Mouse (Mus musculus) myocyte (in vitro differentiated cells): ENCODE data around the gene Zfp646. TPM values are rescaled to one million over a fixed set of nuclear protein-coding genes. Genes with fewer than 3 reads are reported as not detected.

ENCODE experiments used
- H3K27me3 ChIP-seq: one replicate; pipeline ENCODE4 v1.6.1; 2011; ENCODE audit not compliant: control insufficient read depth, insufficient read depth, insufficient read length
- H3K36me3 ChIP-seq: one replicate; pipeline ENCODE4 v1.6.1; 2011; ENCODE audit not compliant: control insufficient read depth, insufficient read depth
- H3K4me2 ChIP-seq: one replicate; pipeline ENCODE4 v1.6.1; 2011; ENCODE audit warnings: low read depth, control low read depth
- H3K4me3 ChIP-seq: one replicate; pipeline ENCODE4 v1.5.1; 2011; ENCODE audit warnings: mild to moderate bottlenecking, control low read depth, moderate library complexity
- H3K79me2 ChIP-seq: one replicate; pipeline ENCODE4 v1.6.1; 2011; ENCODE audit not compliant: control insufficient read depth, insufficient read depth
- H3ac ChIP-seq: one replicate; pipeline ENCODE4 v1.6.1; 2011; ENCODE audit not compliant: control insufficient read depth, insufficient read length
- CEBPB ChIP-seq: IDR thresholded peaks from 2 replicates; pipeline ENCODE4 v1.6.1; 2011; ENCODE audit warnings: mild to moderate bottlenecking, moderate library complexity; ENCODE audit not compliant: poor library complexity, insufficient read depth, severe bottlenecking
- E2F4 ChIP-seq: IDR thresholded peaks from one replicate; pipeline ENCODE4 v1.6.1; 2011; ENCODE audit warnings: mild to moderate bottlenecking, control low read depth, moderate library complexity; ENCODE audit not compliant: insufficient read depth
- MAX ChIP-seq: IDR thresholded peaks from one replicate; pipeline ENCODE4 v1.6.1; 2011; ENCODE audit warnings: low read depth, mild to moderate bottlenecking, control low read depth
- MYOD1 ChIP-seq, 3 experiments: IDR thresholded peaks; one replicate each; pipeline ENCODE4 v1.6.1; 2011; ENCODE audit warnings: control low read depth in 2 of 3, low read depth in 2 of 3, mild to moderate bottlenecking in 2 of 3, moderate library complexity in 1 of 3; ENCODE audit not compliant: insufficient read length in 2 of 3, control insufficient read depth in 1 of 3
- MYOG ChIP-seq, 3 experiments: IDR thresholded peaks; one replicate each; pipeline ENCODE4 v1.6.1; 2011; ENCODE audit warnings: control low read depth in 2 of 3, low read depth in 2 of 3, mild to moderate bottlenecking in 2 of 3; ENCODE audit not compliant: insufficient read length in 2 of 3, control insufficient read depth in 1 of 3, insufficient read depth in 1 of 3
- POLR2A ChIP-seq: IDR thresholded peaks from one replicate; pipeline ENCODE4 v1.6.1; 2011; ENCODE audit warnings: low read depth, mild to moderate bottlenecking, control low read depth, moderate library complexity; ENCODE audit not compliant: insufficient read length
- POLR2AphosphoS2 ChIP-seq: IDR thresholded peaks from one replicate; pipeline ENCODE4 v1.6.1; 2011; ENCODE audit warnings: low read depth, control low read depth; ENCODE audit not compliant: insufficient read length
- REST ChIP-seq: IDR thresholded peaks from one replicate; pipeline ENCODE4 v1.6.1; 2011; ENCODE audit warnings: mild to moderate bottlenecking, control low read depth, moderate library complexity; ENCODE audit not compliant: insufficient read depth, insufficient read length
- SRF ChIP-seq: IDR thresholded peaks from one replicate; pipeline ENCODE4 v1.6.1; 2011; ENCODE audit warnings: low read depth; ENCODE audit not compliant: control insufficient read depth, insufficient read length
- TCF12 ChIP-seq: IDR thresholded peaks from one replicate; pipeline ENCODE4 v1.6.1; 2011; ENCODE audit warnings: mild to moderate bottlenecking, control low read depth; ENCODE audit not compliant: poor library complexity, insufficient read depth, severe bottlenecking
- TCF3 ChIP-seq: IDR thresholded peaks from one replicate; pipeline ENCODE4 v1.6.1; 2011; ENCODE audit warnings: low read depth, control low read depth; ENCODE audit not compliant: insufficient read length
- USF1 ChIP-seq: IDR thresholded peaks from one replicate; pipeline ENCODE4 v1.6.1; 2011; ENCODE audit warnings: low read depth, mild to moderate bottlenecking, control low read depth, moderate library complexity
- polyA plus RNA-seq: library from polyadenylated mRNA; unstranded; fragments of >200 nt; fragmentation: generic; extraction: Trizol; gene quantifications from one replicate; pipeline ENCODE4 v1.2.1, GENCODE M21; 2012; ENCODE audit warnings: missing spikeins

The Zfp646 gene
- polyA plus RNA-seq, 1 experiment = 16.7 TPM

DNA sequence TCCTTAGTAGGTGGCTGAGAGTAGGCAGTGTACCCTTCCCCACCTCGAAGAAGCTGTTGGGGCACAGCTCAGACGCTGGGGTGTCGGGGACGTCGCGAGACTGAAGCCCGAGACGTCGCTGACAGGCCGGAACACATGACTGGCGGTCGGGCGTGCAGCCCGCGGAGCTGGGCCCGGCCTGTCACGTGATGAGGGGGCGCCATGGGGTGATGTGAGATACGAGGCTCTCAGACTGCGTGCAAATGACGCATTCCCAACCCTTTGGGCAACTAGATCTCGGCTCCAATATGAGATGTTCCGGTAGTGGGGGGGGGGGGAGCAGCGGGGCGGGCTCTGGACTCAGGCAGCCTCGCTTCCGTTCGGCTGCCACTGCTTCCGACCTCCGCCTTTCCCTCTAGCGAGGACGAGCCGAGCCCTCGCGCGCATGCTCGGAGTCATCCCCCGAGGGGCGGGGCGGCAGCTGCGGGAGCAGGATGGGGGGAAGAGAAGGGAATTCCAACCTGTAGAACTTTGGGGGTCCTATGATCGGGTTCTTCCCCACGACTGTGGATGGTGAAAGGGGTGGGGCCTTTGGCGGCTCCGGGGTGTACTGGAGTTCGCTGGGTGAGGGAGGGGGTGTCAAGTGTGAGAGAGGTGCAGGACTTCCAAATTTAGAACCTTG is 34.6 kb upstream of the Zfp646 start:
- no peaks in the 10 kb centered on the region for H3K27me3 ChIP-seq
- H3K36me3 ChIP-seq = peaks cover 21% of the 10 kb centered on the region
- H3K79me2 ChIP-seq = peaks cover 8% of the 10 kb centered on the region
- TF ChIP-seq SRF (no peak), TCF12 (no peak), MYOG (IDR thresholded peaks at IDR 0.05; ENCODE audit: control insufficient read depth in 1 of 3, insufficient read depth in 1 of 3, insufficient read length in 2 of 3, low read depth in 2 of 3) (peak in 2 of 3 experiments; percentile 37 to 58), REST (no peak), MAX (peak; percentile 92), MYOD1 (IDR thresholded peaks at IDR 0.05; ENCODE audit: control insufficient read depth in 1 of 3, insufficient read length in 2 of 3, low read depth in 2 of 3) (peak in 2 of 3 experiments; percentile 58 to 65), POLR2AphosphoS2 (peak; percentile 81), USF1 (peak; percentile 89), POLR2A (peak; percentile 75), E2F4 (peak; percentile 62)
- peak overlapping the region; percentile 28 for H3ac ChIP-seq
- H3K4me3 ChIP-seq = peak overlapping the region; percentile 94
- peak overlapping the region; percentile 89 for H3K4me2 ChIP-seq

GRCm38 (mm10) chr7:127842001-127842718 is 33.9 kb upstream of the Zfp646 start:
- no peaks in the 10 kb centered on the region for H3K27me3 ChIP-seq
- peaks cover 24% of the 10 kb centered on the region for H3K36me3 ChIP-seq
- peak overlapping the region; percentile 94 for H3K4me3 ChIP-seq
- H3K4me2 ChIP-seq = peak overlapping the region; percentile 89
- H3K79me2 ChIP-seq = peaks cover 8% of the 10 kb centered on the region
- TF ChIP-seq TCF3 (no peak), POLR2A (peak; percentile 63), SRF (no peak), POLR2AphosphoS2 (peak; percentile 86)
- H3ac ChIP-seq = peak overlapping the region; percentile 28

DNA sequence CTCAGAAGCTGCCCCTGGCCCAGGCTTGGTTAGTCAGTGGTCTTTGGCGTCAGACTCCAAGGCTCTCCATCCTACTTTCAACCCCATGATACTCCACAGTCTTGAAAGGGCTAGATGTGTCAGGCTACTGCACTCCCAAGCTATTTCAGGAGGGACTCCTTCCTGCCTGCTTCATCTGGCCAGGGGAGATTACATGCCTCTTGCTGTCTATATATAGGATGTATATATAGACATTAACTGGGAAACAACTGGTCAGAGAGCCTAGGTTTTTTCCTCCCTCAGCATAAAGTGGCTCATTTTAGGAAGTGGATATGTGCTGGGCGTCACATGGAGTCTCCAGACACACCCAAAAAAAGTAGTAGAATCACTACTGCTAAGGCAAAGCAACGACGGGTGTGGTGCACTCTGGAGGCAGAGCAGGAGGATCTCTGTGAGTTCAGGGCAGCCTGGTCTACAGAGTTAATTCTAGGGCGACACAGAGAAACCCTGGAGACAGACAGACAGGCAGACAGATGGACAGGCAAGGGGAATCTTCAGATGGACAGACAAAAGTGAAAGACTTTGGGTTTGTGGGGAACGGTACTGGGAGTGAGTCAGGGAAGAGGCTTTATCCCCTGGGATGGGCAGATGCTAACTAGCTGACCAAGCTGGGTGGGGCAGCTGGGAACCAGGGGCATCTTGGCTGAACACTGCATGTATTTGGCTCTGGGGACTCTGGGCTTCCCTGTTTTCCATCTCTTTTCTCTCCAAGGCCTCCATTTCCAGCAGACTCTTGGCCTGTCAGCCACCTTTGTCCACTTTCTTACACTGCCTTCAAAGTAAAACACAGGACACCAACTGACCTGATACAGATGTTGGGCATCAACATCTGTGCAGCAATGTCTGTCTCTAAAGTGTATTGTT is 25.8 kb upstream of the Zfp646 start:
- no peaks in the 10 kb centered on the region for H3K79me2 ChIP-seq
- H3K27me3 ChIP-seq = no peaks in the 10 kb centered on the region
- H3K4me2 ChIP-seq = peak overlapping the region; percentile 85
- TF ChIP-seq MAX = no peak
- TF ChIP-seq E2F4 = no peak
- no peak for TF ChIP-seq SRF
- TF ChIP-seq TCF12 = no peak
- peak; percentile 27 for TF ChIP-seq USF1
- peak; percentile 72 for TF ChIP-seq POLR2AphosphoS2
- TF ChIP-seq MYOG (IDR thresholded peaks at IDR 0.05; ENCODE audit: control insufficient read depth in 1 of 3, insufficient read depth in 1 of 3, insufficient read length in 2 of 3, low read depth in 2 of 3) = peak in 2 of 3 experiments; percentile 35 to 37
- TF ChIP-seq MYOD1 (IDR thresholded peaks at IDR 0.05; ENCODE audit: control insufficient read depth in 1 of 3, insufficient read length in 2 of 3, low read depth in 2 of 3) = peak in 1 of 3 experiments; percentile 42
- TF ChIP-seq REST = no peak
- no peak for TF ChIP-seq CEBPB
- peak; percentile 52 for TF ChIP-seq POLR2A
- H3ac ChIP-seq = no peak overlapping the region
- H3K4me3 ChIP-seq = peak overlapping the region; percentile 0
- peaks cover 13% of the 10 kb centered on the region for H3K36me3 ChIP-seq

DNA sequence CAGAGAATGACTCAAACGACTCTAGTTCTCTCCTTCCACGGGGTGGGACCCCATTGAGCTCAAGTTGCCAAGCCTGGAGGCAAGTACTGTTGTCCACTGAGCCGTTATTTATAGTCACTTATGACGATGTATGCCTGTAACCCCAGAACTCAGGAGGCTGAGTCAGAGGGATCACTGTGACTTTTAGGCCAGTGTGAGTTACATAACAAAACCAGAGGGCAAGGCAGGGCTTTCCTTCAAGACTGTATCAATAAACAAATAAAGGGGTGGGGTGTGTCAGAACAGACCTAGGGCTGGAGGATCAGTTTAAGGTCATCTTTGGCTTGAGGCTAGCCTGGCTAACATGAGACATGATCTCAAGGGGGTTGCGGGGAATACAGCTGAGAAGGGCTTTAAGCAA is 25.1 kb upstream of the Zfp646 start:
- no peaks in the 10 kb centered on the region for H3K27me3 ChIP-seq
- H3K36me3 ChIP-seq = peaks cover 8% of the 10 kb centered on the region
- TF ChIP-seq CEBPB (0 out of 2 replicates have a peak, but pooled peaks have one; percentile 29), MYOG (IDR thresholded peaks at IDR 0.05; ENCODE audit: control insufficient read depth in 1 of 3, insufficient read depth in 1 of 3, insufficient read length in 2 of 3, low read depth in 2 of 3) (no peak)
- H3K79me2 ChIP-seq = no peaks in the 10 kb centered on the region
- H3K4me2 ChIP-seq = peak overlapping the region; percentile 85
- H3K4me3 ChIP-seq = peak overlapping the region; percentile 0
- no peak overlapping the region for H3ac ChIP-seq
